Mouse (Mus musculus): ENCODE results near the gene Myo1a.

- TF ChIP-seq CTCF (IDR thresholded peaks at IDR 0.05; ENCODE audit: control insufficient read depth, insufficient read depth, low read length) (no peak), POLR2A (IDR thresholded peaks at IDR 0.05; ENCODE audit: borderline replicate concordance, control insufficient read depth, low read depth, low read length) (no peak)
Measured at GRCm38 (mm10) chr10:127736266-127736665, 31.3 kb downstream of the Myo1a start.
